Mouse (Mus musculus) bone marrow macrophage, adult 2 months (primary cell): ENCODE data around the gene Atg2b. TPM values are rescaled to one million over a fixed set of nuclear protein-coding genes. Genes with fewer than 3 reads are reported as not detected.

Experiments used
- H3K27ac ChIP-seq: 2 replicates; pipeline ENCODE4 v1.5.1; 2012; ENCODE audit warnings: low read depth, low read length; ENCODE audit not compliant: insufficient read depth
- H3K4me1 ChIP-seq: 2 replicates; pipeline ENCODE4 v1.6.1; 2012; ENCODE audit warnings: low read length; ENCODE audit not compliant: control insufficient read depth, insufficient read depth
- H3K4me3 ChIP-seq: 2 replicates; pipeline ENCODE4 v1.5.1; 2012; ENCODE audit warnings: mild to moderate bottlenecking, low read length, moderate library complexity; ENCODE audit not compliant: insufficient read depth
- CTCF ChIP-seq: IDR thresholded peaks from 2 replicates; pipeline ENCODE4 v1.5.1; 2012; ENCODE audit warnings: low read depth, mild to moderate bottlenecking, low read length, moderate library complexity
- POLR2A ChIP-seq: IDR thresholded peaks from 2 replicates; pipeline ENCODE4 v1.6.1; 2012; ENCODE audit warnings: mild to moderate bottlenecking, low read depth, low read length, borderline replicate concordance
- polyA plus RNA-seq: library from polyadenylated mRNA; stranded (reverse); fragments of >200 nt; gene quantifications from 2 replicates; pipeline ENCODE4 v1.2.4, GENCODE M21; 2012; ENCODE audit not compliant: missing spikeins, insufficient read depth, insufficient read length

Atg2b gene
- polyA plus RNA-seq, 1 experiment: 14.4 TPM

DNA sequence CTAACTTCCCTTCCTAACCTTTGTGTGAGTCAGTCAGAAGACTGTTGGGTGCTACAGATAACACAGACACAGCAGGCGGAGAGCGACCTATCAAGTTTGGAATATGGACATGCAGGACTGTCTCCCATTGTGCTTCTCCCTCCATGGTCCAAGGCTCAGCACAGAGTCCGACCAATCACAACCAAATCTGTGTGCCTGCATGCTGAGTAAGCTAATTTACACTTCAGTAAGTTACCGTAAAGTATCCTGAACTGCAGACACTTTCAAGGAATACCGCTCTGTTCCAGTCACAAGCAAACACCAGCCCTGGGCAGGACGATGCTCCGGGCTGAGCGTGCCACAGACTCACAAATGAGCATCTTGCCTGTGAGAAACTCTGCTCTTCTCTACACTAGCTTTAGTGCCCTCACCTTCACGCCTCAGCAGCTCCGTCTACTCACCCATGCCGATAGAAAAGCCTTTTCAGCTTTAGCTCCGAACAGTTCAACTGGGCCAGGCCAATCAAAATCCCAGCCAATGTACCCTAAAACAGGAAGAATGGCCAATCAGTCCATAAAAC is 62.0 kb downstream of the Atg2b start:
- Histone ChIP-seq H3K27ac (no peak overlapping the region), H3K4me1 (peaks cover 4% of the 10 kb centered on the region; the same call in 1 of the 2 replicates), H3K4me3 (no peak overlapping the region)
- TF ChIP-seq POLR2A (no peak), CTCF (no peak)

DNA sequence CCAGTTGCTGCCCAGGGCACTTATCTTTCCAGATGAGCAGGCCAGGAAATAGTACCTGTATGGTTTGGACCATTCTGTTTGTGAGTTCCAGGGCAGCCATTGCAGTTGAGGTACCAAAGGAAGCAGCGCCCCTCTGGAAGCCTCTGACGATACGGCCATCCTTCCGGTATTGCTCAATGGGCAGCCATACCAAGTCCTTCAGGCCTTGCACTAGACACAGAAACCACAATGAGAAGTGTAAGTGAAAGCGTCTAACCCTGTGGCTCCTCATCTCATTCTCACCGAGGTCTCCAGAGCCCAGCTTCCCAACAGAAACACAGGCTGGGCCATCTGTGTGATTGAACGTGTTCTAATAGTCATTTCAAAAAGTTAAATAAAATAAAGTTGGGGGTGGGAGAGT is 63.0 kb downstream of the Atg2b start:
- TF ChIP-seq CTCF: no peak
- no peak for TF ChIP-seq POLR2A
- no peak overlapping the region for H3K27ac ChIP-seq
- H3K4me1 ChIP-seq: peaks cover 4% of the 10 kb centered on the region; the same call in 1 of the 2 replicates
- no peak overlapping the region for H3K4me3 ChIP-seq

DNA sequence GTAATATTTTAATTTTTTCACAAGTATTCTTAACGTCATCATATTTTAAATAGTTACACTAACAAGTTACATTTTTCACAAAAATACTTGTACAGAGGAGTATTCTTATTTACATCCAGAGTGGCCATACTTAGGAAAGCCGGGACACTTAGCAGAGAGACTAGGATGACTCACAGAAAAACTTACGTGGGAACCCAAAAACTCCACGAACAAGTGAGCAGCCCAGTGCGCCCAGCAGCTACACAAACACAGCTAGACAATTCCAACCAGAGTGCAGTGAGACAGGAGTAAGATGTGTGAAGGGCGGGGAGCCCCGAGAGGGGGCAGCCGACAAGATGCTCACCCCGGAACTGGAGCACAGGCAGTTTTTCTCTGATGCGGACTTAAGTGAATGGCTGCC is 71.5 kb downstream of the Atg2b start:
- no peak overlapping the region for H3K27ac ChIP-seq
- H3K4me1 ChIP-seq: no peaks in the 10 kb centered on the region
- no peak overlapping the region for H3K4me3 ChIP-seq
- no peak for TF ChIP-seq CTCF
- TF ChIP-seq POLR2A: no peak

GRCm38 (mm10) chr12:105611748-105612147 is 73.3 kb downstream of the Atg2b start:
- no peaks in the 10 kb centered on the region for H3K4me1 ChIP-seq
- TF ChIP-seq POLR2A (no peak), CTCF (peak; percentile 83)
- H3K27ac ChIP-seq: no peak overlapping the region
- no peak overlapping the region for H3K4me3 ChIP-seq

GRCm38 (mm10) chr12:105611045-105611444 is 74.0 kb downstream of the Atg2b start:
- no peak for TF ChIP-seq CTCF
- no peak for TF ChIP-seq POLR2A
- H3K4me3 ChIP-seq: no peak overlapping the region
- no peak overlapping the region for H3K27ac ChIP-seq
- H3K4me1 ChIP-seq: no peaks in the 10 kb centered on the region

- H3K27ac ChIP-seq: no peak overlapping the region
- no peaks in the 10 kb centered on the region for H3K4me1 ChIP-seq
- TF ChIP-seq POLR2A: no peak
- TF ChIP-seq CTCF: no peak
- no peak overlapping the region for H3K4me3 ChIP-seq
These were observed 78.1 kb downstream of the Atg2b start for GRCm38 (mm10) chr12:105606881-105607280.

- Histone ChIP-seq H3K27ac (no peak overlapping the region), H3K4me3 (no peak overlapping the region), H3K4me1 (no peaks in the 10 kb centered on the region)
- TF ChIP-seq POLR2A: no peak
- no peak for TF ChIP-seq CTCF
These were observed 79.8 kb downstream of the Atg2b start for GRCm38 (mm10) chr12:105605212-105605611.

- Histone ChIP-seq H3K4me1 (no peaks in the 10 kb centered on the region), H3K4me3 (no peak overlapping the region), H3K27ac (no peak overlapping the region)
- no peak for TF ChIP-seq CTCF
- TF ChIP-seq POLR2A: no peak
These were observed 81.1 kb downstream of the Atg2b start for GRCm38 (mm10) chr12:105603904-105604303.

- no peaks in the 10 kb centered on the region for H3K4me1 ChIP-seq
- no peak within 1 kb of the TSS for H3K27ac ChIP-seq
- no peak within 1 kb of the TSS for H3K4me3 ChIP-seq
- TF ChIP-seq CTCF: no peak
- no peak for TF ChIP-seq POLR2A
These were observed 82.3 kb downstream of the Atg2b start, which contains the start of gene Bdkrb1 for GRCm38 (mm10) chr12:105602581-105603210. TSS of gene Bdkrb1 (plus strand) at chr12:105603085.

DNA sequence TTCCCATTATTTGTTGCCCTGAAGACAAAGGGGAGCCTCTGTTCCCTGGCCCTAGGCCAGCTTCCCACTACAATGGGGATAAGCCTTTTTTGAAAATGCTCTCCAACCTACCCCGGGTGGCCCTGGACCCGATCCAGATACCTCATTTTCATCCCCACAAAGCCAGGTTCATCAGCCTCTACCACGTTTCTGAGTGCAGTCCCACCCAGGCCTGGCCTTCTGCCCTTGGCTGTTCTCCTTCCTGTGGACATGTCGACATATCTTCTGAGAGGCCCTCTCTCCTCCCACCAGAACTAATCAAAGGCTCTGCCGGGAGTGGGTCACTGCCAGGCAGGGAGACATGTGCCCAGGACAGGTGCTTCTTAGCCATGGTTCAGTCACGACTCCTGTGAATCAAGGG is 83.4 kb downstream of the Atg2b start:
- Histone ChIP-seq H3K4me3 (no peak overlapping the region), H3K4me1 (no peaks in the 10 kb centered on the region), H3K27ac (no peak overlapping the region)
- TF ChIP-seq POLR2A (no peak), CTCF (no peak)
